Mouse (Mus musculus) bone marrow, adult 2 months (tissue): ENCODE measurements at regions not wholly inside any gene's neighbourhood (a gene's known extent, or its start where the extent isn't known, plus 50 kb on each side); places are given as distances from the start of the nearest gene placed in this dataset.

Source experiments
- H3K27ac ChIP-seq: fragments of 200-500 bp; 2 replicates; pipeline ENCODE4 v1.5.1; 2012; ENCODE audit warnings: low read depth, mild to moderate bottlenecking, control low read depth, inconsistent platforms, low read length; ENCODE audit not compliant: control insufficient read depth, poor library complexity, insufficient read depth
- H3K4me1 ChIP-seq: fragments of 200-500 bp; 2 replicates; pipeline ENCODE4 v1.6.1; 2011; ENCODE audit warnings: low read length; ENCODE audit not compliant: control insufficient read depth, insufficient read depth
- H3K4me3 ChIP-seq: fragments of 200-500 bp; replicated peaks from 2 replicates; pipeline ENCODE3; 2011; ENCODE audit warnings: mild to moderate bottlenecking, low read depth, low read length, control low read depth; ENCODE audit not compliant: control insufficient read depth
- CTCF ChIP-seq: fragments of 200-500 bp; IDR thresholded peaks from 2 replicates; pipeline ENCODE4 v1.5.1; 2011; ENCODE audit warnings: low read length, control low read depth; ENCODE audit not compliant: control insufficient read depth, insufficient read depth
- POLR2A ChIP-seq: fragments of 200-500 bp; IDR thresholded peaks from 2 replicates; pipeline ENCODE4 v1.6.1; 2011; ENCODE audit warnings: low read depth, mild to moderate bottlenecking, control low read depth, low read length, borderline replicate concordance; ENCODE audit not compliant: control insufficient read depth
- WGBS: fragments of 180-500 bp; shearing (Covaris S2); methylation state at CpG from one replicate; pipeline ENCODE4 v1.1.7; 2018; 5-methylcytosine and 5-hydroxymethylcytosine counted together

GRCm38 (mm10) chr8:109106971-109107370, 386.9 kb upstream of the Pmfbp1 start:
- no peaks in the 10 kb centered on the region for H3K4me1 ChIP-seq
- no peak for TF ChIP-seq CTCF
- TF ChIP-seq POLR2A, result no peak
- H3K4me3 ChIP-seq, result no peak overlapping the region
- H3K27ac ChIP-seq, result no peak overlapping the region
- 81% methylated on average over 9 of the region's 9 CpGs for WGBS

GRCm38 (mm10) chr8:109107762-109108161, 386.1 kb upstream of the Pmfbp1 start:
- H3K4me1 ChIP-seq, result no peaks in the 10 kb centered on the region
- TF ChIP-seq POLR2A (no peak), CTCF (no peak)
- WGBS, result 43% methylated on average over 12 of the region's 12 CpGs
- H3K4me3 ChIP-seq, result no peak overlapping the region
- no peak overlapping the region for H3K27ac ChIP-seq

- Histone ChIP-seq H3K4me3 (no peak overlapping the region), H3K4me1 (no peaks in the 10 kb centered on the region), H3K27ac (no peak overlapping the region)
- 76% methylated on average over 4 of the region's 4 CpGs for WGBS
- TF ChIP-seq POLR2A, result no peak
- TF ChIP-seq CTCF, result no peak
Measured at GRCm38 (mm10) chr8:109109390-109109789, 384.4 kb upstream of the Pmfbp1 start.

- no peaks in the 10 kb centered on the region for H3K4me1 ChIP-seq
- H3K4me3 ChIP-seq, result no peak overlapping the region
- H3K27ac ChIP-seq, result no peak overlapping the region
- no peak for TF ChIP-seq POLR2A
- no peak for TF ChIP-seq CTCF
- 57% methylated on average over 6 of the region's 6 CpGs for WGBS
Measured at GRCm38 (mm10) chr8:109121776-109122175, 372.1 kb upstream of the Pmfbp1 start.

GRCm38 (mm10) chr8:109142495-109143158, 351.2 kb upstream of the Pmfbp1 start:
- Histone ChIP-seq H3K27ac (no peak overlapping the region), H3K4me1 (no peaks in the 10 kb centered on the region), H3K4me3 (no peak overlapping the region)
- TF ChIP-seq POLR2A, result no peak
- TF ChIP-seq CTCF, result no peak
- 75% methylated on average over 8 of the region's 8 CpGs for WGBS

GRCm38 (mm10) chr8:109151711-109152110, 342.1 kb upstream of the Pmfbp1 start:
- no peak overlapping the region for H3K27ac ChIP-seq
- no peak overlapping the region for H3K4me3 ChIP-seq
- TF ChIP-seq CTCF (no peak), POLR2A (no peak)
- WGBS, result 67% methylated on average over 4 of the region's 4 CpGs
- no peaks in the 10 kb centered on the region for H3K4me1 ChIP-seq

- Histone ChIP-seq H3K27ac (no peak overlapping the region), H3K4me3 (no peak overlapping the region), H3K4me1 (no peaks in the 10 kb centered on the region)
- WGBS, result 84% methylated on average over 11 of the region's 11 CpGs
- TF ChIP-seq CTCF (no peak), POLR2A (no peak)
Measured at GRCm38 (mm10) chr8:109155489-109155888, 338.3 kb upstream of the Pmfbp1 start.

GRCm38 (mm10) chr8:109156016-109156415, 337.8 kb upstream of the Pmfbp1 start:
- 87% methylated on average over 8 of the region's 8 CpGs for WGBS
- no peaks in the 10 kb centered on the region for H3K4me1 ChIP-seq
- H3K27ac ChIP-seq, result no peak overlapping the region
- TF ChIP-seq POLR2A (no peak), CTCF (no peak)
- H3K4me3 ChIP-seq, result no peak overlapping the region

GRCm38 (mm10) chr8:109172701-109173100, 321.1 kb upstream of the Pmfbp1 start:
- TF ChIP-seq CTCF (no peak), POLR2A (no peak)
- no peak overlapping the region for H3K27ac ChIP-seq
- 77% methylated on average over 4 of the region's 4 CpGs for WGBS
- H3K4me1 ChIP-seq, result no peaks in the 10 kb centered on the region
- no peak overlapping the region for H3K4me3 ChIP-seq

GRCm38 (mm10) chr8:109185558-109186198, 308.1 kb upstream of the Pmfbp1 start:
- Histone ChIP-seq H3K4me3 (no peak overlapping the region), H3K27ac (no peak overlapping the region), H3K4me1 (no peaks in the 10 kb centered on the region)
- no peak for TF ChIP-seq POLR2A
- TF ChIP-seq CTCF, result no peak
- 27% methylated on average over 10 of the region's 10 CpGs for WGBS
